Mouse (Mus musculus): ENCODE results near the gene Atxn2l. TPM values are rescaled to one million over a fixed set of nuclear protein-coding genes. Genes with fewer than 3 reads are reported as not detected.

Gene Atxn2l
- polyA plus RNA-seq, 1 experiment from 2014 or later: 56.8 TPM

GRCm38 (mm10) chr7:126445104-126445815 is 58.0 kb downstream of the Atxn2l start:
- Histone ChIP-seq H3K27me3 (no peaks in the 10 kb centered on the region), H3K9me3 (no peaks in the 10 kb centered on the region), H3K4me3 (no peak overlapping the region), H3K4me2 (no peak overlapping the region), H3K27ac (no peak overlapping the region), H3K36me3 (peaks cover 75% of the 10 kb centered on the region), H3K9ac (no peak overlapping the region), H3K4me1 (no peaks in the 10 kb centered on the region)
- WGBS: 91% methylated on average over 15 of the region's 15 CpGs
- ATAC-seq (ENCODE audit: insufficient number of reproducible peaks, insufficient read depth, low FRiP score, low TSS enrichment, low read depth): no peak

DNA sequence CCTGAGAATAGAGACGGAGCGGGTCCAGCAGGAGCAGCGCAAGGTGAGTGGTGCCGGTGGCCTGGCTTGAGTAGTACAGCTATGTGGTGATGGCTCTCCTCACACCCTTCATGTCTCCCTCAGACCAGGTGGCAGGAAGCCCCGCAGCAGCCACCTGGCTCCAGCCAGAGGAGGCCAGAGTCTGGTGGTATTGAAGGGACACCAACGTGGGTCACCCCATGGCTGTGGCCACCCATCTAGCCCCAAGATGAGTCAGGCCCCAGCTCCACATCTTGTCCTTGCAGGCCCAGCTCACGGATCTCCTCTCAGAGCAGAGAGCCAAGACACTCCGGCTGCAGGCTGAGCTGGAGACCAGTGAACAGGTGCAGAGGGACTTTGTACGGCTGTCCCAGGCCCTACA is 58.7 kb downstream of the Atxn2l start:
- H3K4me2 ChIP-seq: no peak overlapping the region
- 93% methylated on average over 9 of the region's 9 CpGs for WGBS
- no peak for ATAC-seq (ENCODE audit: insufficient number of reproducible peaks, insufficient read depth, low FRiP score, low TSS enrichment, low read depth)
- no peak overlapping the region for H3K4me3 ChIP-seq
- peaks cover 79% of the 10 kb centered on the region for H3K36me3 ChIP-seq
- H3K9me3 ChIP-seq: no peaks in the 10 kb centered on the region
- no peaks in the 10 kb centered on the region for H3K4me1 ChIP-seq
- no peaks in the 10 kb centered on the region for H3K27me3 ChIP-seq
- no peak overlapping the region for H3K27ac ChIP-seq
- H3K9ac ChIP-seq: no peak overlapping the region

DNA sequence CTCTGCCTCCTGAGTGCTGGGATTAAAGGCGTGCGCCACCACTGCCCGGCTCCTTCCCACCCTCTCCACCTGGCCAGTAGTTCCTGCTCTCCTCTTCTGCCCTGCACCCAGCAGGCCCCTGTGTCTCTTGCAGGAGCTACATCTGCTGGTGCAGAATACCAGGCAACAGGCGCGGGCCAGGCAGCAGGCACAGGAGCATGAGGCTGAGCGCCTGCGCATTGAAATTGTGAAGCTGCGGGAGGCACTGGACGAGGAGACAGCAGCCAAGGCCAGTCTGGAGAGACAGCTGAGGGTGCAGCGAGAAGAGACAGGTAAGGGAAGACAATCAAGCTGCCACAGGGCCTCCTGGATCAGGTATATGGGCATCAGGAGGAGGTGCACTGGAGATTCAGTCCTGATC is 59.2 kb downstream of the Atxn2l start:
- H3K4me2 ChIP-seq: no peak overlapping the region
- no peak overlapping the region for H3K27ac ChIP-seq
- no peak for ATAC-seq (ENCODE audit: insufficient number of reproducible peaks, insufficient read depth, low FRiP score, low TSS enrichment, low read depth)
- H3K27me3 ChIP-seq: no peaks in the 10 kb centered on the region
- no peaks in the 10 kb centered on the region for H3K4me1 ChIP-seq
- 97% methylated on average over 10 of the region's 10 CpGs for WGBS
- no peak overlapping the region for H3K4me3 ChIP-seq
- peaks cover 79% of the 10 kb centered on the region for H3K36me3 ChIP-seq
- no peak overlapping the region for H3K9ac ChIP-seq
- H3K9me3 ChIP-seq: no peaks in the 10 kb centered on the region

Other genes with a start within 250 kb of the Atxn2l start
- gene Sbk1, start 230.8 kb downstream of the Atxn2l start, polyA plus RNA-seq (2015; fragmentation: Nextera tagmentation; extraction: Ambion mirVana): 54.3 and 58.9 TPM in 2 replicates
- gene Lat, start 133.9 kb downstream of the Atxn2l start, polyA plus RNA-seq (2015; fragmentation: Nextera tagmentation; extraction: Ambion mirVana): 2.7 and 4.6 TPM in 2 replicates
- gene Spns1, start 126.0 kb downstream of the Atxn2l start, polyA plus RNA-seq (2015; fragmentation: Nextera tagmentation; extraction: Ambion mirVana): 62.0 and 63.5 TPM in 2 replicates
- gene Nfatc2ip, start 106.7 kb downstream of the Atxn2l start, polyA plus RNA-seq (2015; fragmentation: Nextera tagmentation; extraction: Ambion mirVana): 2.9 and 3.1 TPM in 2 replicates
- gene Cd19, start 88.5 kb downstream of the Atxn2l start, polyA plus RNA-seq (2015; fragmentation: Nextera tagmentation; extraction: Ambion mirVana): 0.37 TPM in 1 of 2 replicates, not detected in the other
- gene Rabep2, start 74.7 kb downstream of the Atxn2l start, polyA plus RNA-seq (2015; fragmentation: Nextera tagmentation; extraction: Ambion mirVana): 30.8 and 34.0 TPM in 2 replicates
- gene Atp2a1, start 40.3 kb downstream of the Atxn2l start, polyA plus RNA-seq (2015; fragmentation: Nextera tagmentation; extraction: Ambion mirVana): 7.9 and 11.5 TPM in 2 replicates
- 53.4 and 57.8 TPM in 2 replicates for gene Sh2b1, start 28.0 kb downstream of the Atxn2l start, polyA plus RNA-seq (2015; fragmentation: Nextera tagmentation; extraction: Ambion mirVana)
- 129 and 131 TPM in 2 replicates for gene Tufm, start 16.1 kb downstream of the Atxn2l start, polyA plus RNA-seq (2015; fragmentation: Nextera tagmentation; extraction: Ambion mirVana)
- gene Eif3c, start 63.0 kb upstream of the Atxn2l start, polyA plus RNA-seq (2015; fragmentation: Nextera tagmentation; extraction: Ambion mirVana): 199 and 205 TPM in 2 replicates
- gene Apobr, start 81.5 kb upstream of the Atxn2l start, polyA plus RNA-seq (2015; fragmentation: Nextera tagmentation; extraction: Ambion mirVana): 0.59 and 0.65 TPM in 2 replicates
- 34.0 and 37.9 TPM in 2 replicates for gene Cln3, start 82.4 kb upstream of the Atxn2l start, polyA plus RNA-seq (2015; fragmentation: Nextera tagmentation; extraction: Ambion mirVana)
- gene Il27, start 91.5 kb upstream of the Atxn2l start, polyA plus RNA-seq (2015; fragmentation: Nextera tagmentation; extraction: Ambion mirVana): not detected in 2 replicates
- gene Nupr1, start 127.4 kb upstream of the Atxn2l start, polyA plus RNA-seq (2015; fragmentation: Nextera tagmentation; extraction: Ambion mirVana): 5.5 and 6.1 TPM in 2 replicates
- gene Sgf29, start 145.9 kb upstream of the Atxn2l start, polyA plus RNA-seq (2015; fragmentation: Nextera tagmentation; extraction: Ambion mirVana): 48.9 and 62.9 TPM in 2 replicates
- 4.3 and 4.4 TPM in 2 replicates for gene Sult1a1, start 173.0 kb upstream of the Atxn2l start, polyA plus RNA-seq (2015; fragmentation: Nextera tagmentation; extraction: Ambion mirVana)
- 105 and 139 TPM in 2 replicates for gene Bola2, start 192.0 kb upstream of the Atxn2l start, polyA plus RNA-seq (2015; fragmentation: Nextera tagmentation; extraction: Ambion mirVana)
- 14.0 and 15.0 TPM in 2 replicates for gene Slx1b, start 192.3 kb upstream of the Atxn2l start, polyA plus RNA-seq (2015; fragmentation: Nextera tagmentation; extraction: Ambion mirVana)
- gene Coro1a, start 204.3 kb upstream of the Atxn2l start, polyA plus RNA-seq (2015; fragmentation: Nextera tagmentation; extraction: Ambion mirVana): 33.3 and 35.8 TPM in 2 replicates

Data from embryonic facial prominence, embryonic 13.5 days (tissue).